Mouse (Mus musculus) heart, adult 2 months (tissue): Measurements from ENCODE around the gene Zfx.

ENCODE experiments used
- CTCF ChIP-seq: fragments of 200-600 bp; IDR thresholded peaks from 2 replicates; pipeline ENCODE4 v1.8.1; 2022; ENCODE audit warnings: antibody characterized with exemption, mild to moderate bottlenecking, moderate library complexity
- EP300 ChIP-seq: fragments of 200-500 bp; IDR thresholded peaks from 2 replicates; pipeline ENCODE4 v1.6.1; 2011; ENCODE audit warnings: low read depth, low read length, control low read depth; ENCODE audit not compliant: insufficient read depth
- POLR2A ChIP-seq: fragments of 200-500 bp; IDR thresholded peaks from 2 replicates; pipeline ENCODE4 v1.6.1; 2011; ENCODE audit warnings: mild to moderate bottlenecking, low read depth, low read length, control low read depth; ENCODE audit not compliant: insufficient read depth

DNA sequence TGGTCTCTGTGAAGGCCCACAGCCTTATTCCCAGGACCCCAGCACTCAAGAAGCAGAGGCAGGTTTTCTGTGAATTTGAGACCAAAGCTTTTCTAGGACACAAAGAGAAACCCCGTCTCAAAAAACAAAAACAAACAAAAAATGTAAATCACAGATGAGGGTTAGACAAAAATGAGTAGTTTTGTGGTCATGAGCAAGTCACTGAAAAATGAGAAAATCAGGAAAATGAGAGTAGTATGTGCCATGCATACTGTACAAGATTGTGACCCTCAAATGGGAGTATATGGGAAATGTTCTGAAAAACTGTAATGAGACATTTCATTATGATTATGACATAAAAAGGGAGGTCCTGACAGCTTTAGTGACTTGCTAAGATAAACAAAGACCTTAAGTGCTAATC is 22.9 kb downstream of the Zfx start:
- no peak for TF ChIP-seq CTCF
- TF ChIP-seq EP300, result no peak
- no peak for TF ChIP-seq POLR2A
